Mouse (Mus musculus): ENCODE measurements around the gene Il20ra.
"Not testable (repeated sequence)": the region's sequence is repeated elsewhere in the genome, so short reads cannot be mapped to it uniquely, and the experiment has no call there.

The Il20ra gene

DNA sequence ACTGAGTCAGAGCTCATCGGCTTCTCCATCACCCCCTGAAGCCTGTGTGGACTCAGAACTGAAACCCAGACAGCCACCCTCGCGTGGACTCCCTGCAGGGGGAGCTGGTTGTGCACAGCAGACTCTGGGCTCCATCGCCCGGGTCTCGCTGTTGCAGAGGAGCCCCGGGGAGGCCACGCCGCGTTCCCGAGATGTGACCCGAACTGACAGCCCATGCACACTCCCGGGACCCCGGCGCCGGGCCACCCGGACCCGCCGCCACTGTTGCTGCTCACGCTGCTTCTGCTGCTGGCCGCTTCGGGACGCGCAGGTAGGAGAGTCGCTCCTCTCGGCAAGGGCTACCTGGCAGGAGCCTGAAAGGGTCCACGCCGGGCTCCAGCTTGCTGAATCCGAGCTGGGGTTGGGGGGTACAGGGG lies at the start of gene Il20ra:
TSS of gene Il20ra (plus strand) at position 150 of the 416 bp plus-strand sequence.
- DNase-seq, result peak; percentile 43 to 52

DNA sequence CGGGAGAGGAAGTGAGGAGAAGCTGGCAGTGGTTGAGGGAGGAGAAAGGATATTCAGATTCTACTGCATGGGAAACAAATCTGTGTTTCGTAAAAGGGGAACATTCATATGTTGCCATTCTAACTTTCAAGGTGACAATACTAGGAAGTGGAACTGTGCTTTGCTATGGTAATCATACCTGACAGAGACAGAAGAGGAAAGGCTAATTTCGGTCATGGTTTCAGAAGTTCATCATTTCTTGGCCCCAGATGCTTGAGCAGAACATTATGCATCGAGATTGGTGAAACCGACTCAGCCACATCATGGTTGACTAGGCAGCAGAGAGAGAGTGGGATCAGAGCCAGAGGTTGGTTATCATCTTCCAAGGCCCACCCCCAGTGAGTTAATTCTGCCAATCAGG lies 43.4 kb upstream of the Il20ra start:
- DNase-seq, result no peak

DNA sequence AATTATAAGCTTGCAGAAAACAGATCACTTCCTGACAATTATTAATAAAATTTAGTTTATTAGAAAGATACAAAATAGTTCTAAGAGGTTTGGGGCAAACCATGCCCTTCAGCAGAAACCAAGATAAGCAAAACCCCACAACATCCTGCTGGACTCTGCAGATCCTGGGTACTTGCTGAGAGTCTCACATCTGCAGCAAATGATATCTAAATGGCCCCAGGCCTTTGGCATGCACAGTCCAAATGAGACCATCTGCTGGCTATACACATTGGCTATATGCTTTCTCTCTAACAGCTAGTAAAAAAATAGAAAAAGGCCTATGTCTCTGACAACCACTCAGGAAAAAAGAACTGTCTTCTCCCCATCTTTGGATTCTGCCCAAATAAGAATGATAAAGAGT lies 40.4 kb upstream of the Il20ra start:
- no peak for DNase-seq

DNA sequence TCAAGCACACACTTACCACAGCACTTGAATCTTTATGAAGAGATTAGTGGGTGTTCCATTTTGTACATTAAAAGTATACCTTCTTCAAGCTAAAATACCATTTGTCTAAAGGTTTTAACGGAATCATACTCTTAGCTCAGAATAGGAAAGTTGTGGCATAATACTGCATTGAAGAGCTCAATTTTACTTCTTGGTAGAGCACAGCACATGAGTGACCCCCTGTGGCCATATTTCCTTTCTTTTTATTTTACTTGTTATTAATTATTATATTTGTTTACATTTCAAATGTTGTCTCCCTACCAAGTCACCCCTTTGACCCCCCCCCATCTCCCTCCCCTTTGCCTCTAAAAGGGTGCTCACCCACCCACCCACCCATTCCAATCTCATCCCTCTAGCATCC lies 39.2 kb upstream of the Il20ra start:
- no peak for DNase-seq

DNA sequence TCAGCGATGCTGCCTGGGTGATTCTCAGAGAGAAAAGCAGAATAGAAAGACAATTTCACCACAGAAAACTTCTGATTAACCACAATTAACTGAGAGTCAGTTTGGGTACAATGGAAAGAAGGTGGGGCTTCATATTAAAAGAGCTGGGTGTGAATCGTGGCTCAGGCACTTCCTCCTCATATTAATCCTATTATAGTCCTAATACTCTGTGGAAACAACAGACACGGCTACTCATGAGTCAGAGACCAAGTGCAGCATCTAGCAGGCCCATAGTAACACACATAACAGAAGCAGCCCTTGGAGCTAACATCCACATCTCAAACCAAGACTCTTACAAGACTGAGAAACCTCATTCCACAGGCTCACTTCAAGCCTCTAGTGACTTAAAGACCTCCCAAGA lies 24.7 kb upstream of the Il20ra start:
- DNase-seq, result no peak

DNA sequence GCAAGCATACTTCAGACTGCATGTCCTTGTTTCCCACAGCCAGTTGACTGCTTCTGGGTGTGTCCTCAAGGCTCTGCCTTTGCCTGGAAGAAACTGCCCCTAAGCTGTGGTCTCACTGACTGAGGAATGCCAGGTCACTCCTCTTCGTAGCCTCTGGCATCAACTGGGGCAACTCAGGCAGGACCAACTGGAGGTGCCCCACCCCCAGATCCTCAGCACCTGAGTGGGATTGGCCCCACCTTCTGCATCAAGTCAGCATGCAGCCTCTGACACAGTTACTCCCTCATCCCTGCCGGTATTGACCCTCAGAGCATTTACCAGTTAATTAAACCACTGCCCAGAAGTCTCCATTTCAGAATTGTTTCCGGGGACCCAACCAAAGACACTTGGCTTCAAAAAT lies 21.1 kb upstream of the Il20ra start:
- peak; percentile 50 to 65 for DNase-seq

DNA sequence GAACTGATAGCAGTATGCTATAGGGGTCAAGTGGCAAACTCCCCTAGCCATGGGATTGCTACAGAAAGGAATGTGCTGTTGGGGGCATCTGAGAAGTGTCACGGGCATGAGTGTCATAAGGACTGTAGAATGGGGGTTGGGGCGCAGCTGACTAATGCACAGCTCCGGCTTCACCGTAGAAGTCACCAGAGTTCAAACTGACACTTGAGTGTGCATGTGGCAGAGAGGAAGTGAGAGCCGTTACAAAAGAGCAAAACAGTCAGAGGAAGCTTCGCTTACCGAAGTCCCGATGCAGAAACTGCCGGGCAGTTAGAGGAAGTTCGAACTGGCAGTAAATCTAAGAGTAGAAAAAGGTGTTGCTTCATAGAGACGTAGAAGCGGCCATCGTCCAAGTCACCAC lies 20.6 kb upstream of the Il20ra start:
- DNase-seq, result peak; percentile 81 to 91

DNA sequence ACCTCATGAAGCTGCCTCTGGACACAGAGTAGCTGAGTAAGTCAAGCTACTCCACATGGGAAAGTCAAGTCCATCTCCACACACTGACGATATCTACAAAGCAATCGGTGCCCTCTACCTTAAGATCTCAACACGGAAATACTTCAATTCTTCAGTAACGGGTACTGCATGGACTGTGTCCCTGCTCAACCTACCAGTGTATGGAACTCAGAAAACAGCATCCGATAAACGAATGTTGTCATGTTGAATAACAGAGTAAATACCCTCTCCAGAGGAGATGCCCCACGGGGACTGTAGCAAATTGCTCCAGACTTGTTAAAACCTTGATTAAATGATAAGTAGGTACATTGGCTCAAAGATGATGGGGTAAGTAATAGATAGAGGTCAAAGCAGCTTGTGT lies 20.0 kb upstream of the Il20ra start:
- peak in 1 of 2 experiments; percentile 29 for DNase-seq

DNA sequence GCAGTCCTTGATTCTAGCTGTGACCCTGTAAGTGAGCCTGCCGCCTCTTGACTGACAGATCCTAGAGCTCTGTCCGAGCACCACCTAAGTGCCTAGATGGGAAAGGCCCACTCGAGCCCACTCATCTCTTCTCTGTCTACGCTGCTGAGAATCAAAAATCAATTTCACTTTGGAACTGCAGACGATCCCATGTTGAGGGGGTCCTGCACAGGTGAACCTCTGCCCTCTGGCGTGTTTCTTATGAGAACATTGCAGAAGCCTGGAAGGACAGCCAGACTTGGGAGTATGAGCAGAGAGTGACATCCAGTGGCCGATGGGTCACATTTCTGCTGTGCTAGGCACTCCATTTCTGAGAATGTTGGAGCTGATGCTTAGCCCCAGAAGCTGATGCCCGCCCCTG lies 19.4 kb upstream of the Il20ra start:
- peak; percentile 68 to 85 for DNase-seq

DNA sequence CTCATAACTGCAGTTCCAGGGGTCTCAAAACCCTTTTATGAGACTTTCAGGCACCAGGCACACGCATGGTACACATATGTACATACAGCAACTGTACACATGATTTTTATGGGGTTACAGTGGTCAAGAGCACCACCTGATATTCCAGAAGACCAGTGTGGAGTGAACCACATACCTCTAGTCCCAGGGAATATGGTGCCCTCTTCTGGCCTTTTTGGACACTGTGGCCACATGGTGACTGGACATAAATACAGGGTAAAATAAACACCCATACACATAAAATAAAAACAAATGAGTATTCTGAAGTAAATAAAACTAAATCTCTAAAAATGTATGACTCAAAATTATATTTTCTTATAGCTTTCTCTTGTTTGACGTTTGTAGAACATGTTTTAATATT lies 18.7 kb upstream of the Il20ra start:
- DNase-seq, result peak in 1 of 2 experiments; percentile 30

DNA sequence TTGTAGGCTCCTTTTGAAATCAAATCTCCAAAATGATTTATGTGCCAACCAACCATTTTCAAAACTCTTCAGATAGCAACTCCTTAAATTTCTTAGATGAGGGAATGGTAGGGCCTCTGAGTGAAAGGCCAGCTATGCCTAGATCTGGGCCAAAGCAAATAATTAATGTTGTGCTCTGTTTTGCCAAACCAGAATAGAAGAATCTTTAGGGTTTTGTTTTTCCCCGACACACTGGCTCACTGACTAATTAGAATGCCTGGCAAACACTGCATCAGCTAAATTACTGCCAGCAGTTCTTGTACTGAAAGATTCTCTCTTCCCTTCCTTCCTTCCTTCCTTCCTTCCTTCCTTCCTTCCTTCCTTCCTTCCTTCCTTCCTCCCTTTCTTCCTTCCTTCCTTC lies 13.0 kb upstream of the Il20ra start:
- DNase-seq, result no peak

DNA sequence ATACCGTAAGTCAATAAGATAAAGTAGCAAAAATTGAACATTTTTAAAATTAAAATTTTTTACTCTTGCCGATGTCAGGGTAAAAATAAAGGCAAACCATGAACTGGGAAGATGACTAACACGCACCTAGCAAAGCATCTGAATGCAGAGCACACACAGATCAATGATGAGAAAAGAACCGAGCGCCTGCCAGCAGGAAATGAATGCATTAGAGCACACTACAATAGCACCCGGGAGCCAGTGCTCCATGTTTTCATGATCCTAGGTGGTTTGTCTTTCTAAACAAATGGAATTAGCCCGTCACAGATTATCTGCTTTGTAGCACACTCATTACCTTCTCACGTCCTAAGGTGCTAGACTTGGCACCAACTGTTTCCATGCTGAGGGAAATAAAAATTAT lies 7.9 kb upstream of the Il20ra start:
- DNase-seq, result no peak

DNA sequence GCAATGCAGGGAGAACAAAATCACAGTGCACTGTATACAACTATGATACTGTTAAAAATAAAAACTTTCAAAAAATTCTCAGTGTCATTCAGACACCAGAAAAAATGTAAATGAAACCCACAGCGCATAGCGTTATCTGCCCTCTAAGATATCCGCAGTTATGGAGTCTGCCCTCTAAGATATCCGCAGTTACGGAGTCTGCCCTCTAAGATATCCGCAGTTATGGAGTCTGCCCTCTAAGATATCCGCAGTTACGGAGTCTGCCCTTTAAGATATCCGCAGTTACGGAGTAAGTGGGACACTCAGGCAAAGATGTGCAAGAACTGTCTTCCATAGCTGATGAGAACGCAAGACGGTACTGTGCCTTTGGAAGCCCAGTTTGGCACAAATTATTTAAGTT lies 4.6 kb upstream of the Il20ra start:
- DNase-seq, result no peak

DNA sequence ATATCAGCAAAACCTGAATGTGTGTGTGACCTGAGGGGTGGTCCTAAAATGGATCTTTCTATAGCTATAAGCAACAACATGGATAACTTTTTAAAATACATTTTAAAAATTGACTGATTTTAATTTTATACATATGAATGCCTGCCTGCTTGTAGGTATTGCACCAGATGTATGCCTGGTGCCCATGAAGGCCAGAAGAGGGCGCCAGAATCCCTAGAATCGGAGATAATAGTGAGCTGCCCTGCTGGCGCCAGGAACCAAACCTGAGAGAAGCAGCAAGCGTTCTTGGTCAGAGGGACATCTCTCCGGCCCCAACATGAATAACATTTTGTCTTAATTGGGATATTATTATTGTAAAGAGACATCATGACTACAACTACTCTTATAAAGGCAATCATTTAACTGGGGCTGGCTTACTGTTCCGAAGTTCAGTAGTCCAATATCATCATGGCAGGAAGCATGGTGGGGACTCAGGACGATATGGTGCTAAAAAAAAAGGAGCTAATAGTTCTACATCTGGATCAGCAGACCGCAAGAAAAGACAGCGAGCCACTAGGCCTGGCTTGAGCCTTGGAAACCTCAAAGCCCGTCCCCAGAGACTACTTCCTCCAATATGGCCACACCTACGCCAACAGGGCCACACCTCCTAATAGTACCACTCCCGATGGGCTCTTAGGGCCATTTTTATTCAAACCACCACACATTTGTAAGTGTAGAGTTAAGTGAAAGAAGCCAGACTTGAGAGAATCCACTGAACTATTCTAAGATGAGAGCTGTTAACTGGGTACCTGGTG lies 3.9 kb upstream of the Il20ra start:
- DNase-seq, result no peak

DNA sequence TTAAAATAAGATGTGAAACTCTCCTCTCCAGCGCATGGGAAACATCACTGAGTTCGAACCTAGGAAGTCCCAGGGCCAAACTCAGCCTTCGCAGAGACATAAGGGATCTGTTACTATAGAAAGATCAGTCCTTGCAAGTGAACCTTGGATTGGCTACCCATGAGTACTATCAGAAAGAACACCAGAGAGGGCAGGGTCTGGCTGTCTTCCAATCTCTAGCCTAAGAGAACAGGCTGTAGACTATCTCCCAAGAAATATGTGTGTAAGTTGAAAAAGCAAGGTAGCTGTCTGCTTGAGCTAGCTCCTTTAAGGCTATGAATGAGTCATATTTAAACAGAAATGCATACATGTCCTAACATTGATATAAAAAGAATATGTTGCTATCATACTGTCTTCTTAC lies 1.4 kb upstream of the Il20ra start:
- DNase-seq, result no peak

DNA sequence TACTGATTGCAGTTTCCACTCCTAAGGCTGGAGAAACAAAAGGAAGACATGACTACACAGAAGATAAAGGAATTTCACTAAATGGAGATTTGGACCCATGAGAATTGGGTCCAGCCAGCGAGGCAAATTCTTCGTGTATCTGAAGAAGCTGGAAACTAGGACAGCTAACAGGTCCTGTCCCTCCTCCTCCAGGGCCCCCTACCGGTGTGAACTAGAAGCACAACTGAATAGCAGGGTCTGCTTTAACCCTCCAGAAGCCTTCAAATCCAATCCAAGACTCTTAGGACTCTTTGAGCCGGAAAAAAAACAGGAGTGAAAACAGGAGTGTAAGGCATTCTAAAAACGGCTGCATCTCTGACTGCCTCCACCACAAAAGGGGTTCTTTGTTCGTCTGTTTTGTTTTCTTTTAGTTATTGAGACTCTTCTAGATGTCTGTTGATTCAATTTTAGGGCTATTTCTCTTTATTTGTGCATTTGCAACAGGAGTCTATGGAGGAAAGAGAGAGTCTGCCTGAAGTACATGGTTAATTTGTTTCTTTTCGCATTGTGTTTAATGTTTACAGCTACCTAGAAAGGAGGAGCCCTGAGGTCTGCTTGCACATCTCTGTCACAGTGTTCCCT lies 709 bp upstream of the Il20ra start:
- no peak for DNase-seq

DNA sequence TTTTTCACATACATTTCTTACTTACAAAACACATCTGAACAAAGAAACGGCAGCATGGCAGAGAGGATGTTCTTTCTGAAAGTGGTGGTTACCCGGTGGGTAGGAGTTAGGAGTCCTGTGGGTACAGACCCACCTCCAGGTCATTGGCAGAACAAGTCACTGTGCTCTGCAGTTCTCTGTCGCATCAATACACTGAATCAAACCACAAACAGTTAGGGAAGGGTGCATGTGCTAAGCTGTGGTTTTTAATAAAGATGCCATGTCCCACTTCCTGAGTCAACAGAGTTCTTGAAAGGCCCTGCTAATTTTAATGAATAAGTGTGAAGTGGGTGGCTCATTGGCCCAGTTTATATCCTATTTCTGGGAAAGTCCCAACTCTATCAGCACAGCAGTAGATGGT lies 6.3 kb downstream of the Il20ra start:
- no peak for DNase-seq

DNA sequence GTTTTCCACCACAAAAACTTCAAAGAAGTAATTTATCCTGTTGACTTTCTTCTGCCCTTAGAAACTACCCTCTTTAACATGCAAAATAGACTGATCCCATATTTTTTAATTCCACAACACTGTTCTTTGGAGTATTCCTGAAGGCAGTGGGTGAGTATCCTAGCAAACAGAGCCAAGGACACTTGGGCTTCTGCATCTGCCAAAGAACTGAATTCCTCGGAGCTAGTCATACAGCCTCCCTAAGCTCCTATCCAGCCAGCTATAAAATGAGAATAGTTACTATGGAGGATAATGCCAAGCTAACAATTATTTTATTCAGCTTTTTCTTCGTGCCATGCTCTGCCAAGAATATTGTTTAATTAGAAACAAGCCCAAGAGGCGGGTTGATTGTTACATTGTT lies 9.9 kb downstream of the Il20ra start:
- no peak for DNase-seq

DNA sequence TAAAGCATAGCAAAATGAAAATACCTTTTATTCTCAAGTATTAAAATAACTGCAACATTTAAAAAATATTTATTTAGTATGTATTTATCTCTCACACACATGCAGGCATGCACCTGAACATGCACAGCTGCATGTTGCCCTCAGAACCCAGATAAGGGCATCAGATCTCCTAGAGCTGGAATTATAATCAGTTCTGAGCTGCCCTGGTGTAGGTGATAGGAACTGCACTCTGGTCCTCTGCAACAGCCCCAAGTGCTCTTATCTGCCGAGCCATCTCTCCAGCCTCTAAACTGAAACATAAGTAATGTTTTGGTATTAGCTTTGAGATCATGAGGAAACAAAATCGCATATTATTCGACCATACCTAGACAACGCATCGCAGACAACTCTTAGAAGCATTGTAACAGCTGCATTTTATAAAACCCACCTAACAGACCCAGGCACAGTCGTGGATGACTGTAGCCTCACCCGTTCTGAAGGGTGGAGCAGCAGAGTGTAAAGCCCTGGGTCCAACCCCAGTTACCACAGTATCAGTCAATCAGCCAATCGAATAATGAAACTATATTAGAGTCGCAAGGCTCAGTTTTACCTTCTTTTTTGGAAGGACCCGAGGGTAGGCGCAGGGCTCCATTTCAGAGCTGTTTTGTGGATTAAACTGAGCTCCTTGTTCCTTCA lies 11.9 kb downstream of the Il20ra start:
- no peak for DNase-seq

DNA sequence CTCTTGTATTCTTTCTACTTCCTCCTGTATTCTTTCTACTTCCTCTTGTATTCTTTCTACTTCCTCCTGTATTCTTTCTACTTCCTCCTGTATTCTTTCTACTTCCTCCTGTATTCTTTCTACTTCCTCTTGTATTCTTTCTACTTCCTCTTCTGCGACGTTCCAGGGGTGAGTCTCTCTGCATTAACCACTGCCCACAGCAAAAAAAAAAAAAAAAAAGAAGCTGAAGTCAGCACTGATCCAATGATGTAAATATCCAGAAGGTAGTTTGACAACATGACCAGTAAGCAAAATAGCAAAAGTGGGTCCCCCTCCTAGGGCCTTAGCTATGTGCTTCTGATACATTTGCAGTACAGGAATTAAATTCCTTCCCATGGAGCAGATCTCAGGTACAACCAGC lies 26.1 kb downstream of the Il20ra start:
- not testable (repeated sequence) for DNase-seq

DNA sequence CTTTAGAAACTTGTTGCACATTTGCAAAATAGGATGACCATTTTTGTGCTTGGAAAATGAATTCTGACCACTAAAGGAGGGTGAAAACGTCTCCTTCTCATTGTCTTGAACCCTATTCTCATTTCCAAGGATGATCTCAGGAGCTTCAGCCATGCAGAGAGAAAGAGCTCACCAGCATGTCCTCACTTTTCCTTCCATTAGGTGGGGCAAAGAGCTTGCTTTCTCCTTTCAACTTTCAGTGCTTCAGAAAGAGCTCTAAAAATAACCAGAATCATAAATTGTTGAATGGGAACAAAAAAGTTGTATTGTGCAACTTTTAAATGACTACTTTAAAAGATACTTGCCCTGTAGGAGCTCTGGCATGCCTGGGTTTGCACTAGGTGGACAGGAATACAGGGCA lies 33.3 kb downstream of the Il20ra start:
- DNase-seq, result no peak

DNA sequence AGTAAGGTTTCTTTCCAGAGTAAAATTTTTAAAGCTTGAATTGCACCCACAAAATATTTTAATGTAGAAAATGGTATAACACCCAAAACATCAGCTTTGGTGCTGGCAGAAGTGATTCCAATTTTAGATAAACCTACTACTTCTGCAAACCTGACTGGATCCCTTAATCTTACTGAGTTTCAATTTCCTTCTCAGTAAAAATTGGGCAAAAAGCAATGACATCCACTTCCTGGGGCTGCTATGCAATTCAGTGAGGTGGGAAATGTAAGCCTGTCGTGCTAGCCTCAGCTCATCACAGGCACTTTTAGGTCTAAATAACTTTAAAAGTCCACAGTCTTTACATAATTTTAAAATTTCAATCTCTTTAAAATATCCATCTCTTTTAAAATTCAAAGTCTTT lies 33.8 kb downstream of the Il20ra start:
- DNase-seq, result no peak

DNA sequence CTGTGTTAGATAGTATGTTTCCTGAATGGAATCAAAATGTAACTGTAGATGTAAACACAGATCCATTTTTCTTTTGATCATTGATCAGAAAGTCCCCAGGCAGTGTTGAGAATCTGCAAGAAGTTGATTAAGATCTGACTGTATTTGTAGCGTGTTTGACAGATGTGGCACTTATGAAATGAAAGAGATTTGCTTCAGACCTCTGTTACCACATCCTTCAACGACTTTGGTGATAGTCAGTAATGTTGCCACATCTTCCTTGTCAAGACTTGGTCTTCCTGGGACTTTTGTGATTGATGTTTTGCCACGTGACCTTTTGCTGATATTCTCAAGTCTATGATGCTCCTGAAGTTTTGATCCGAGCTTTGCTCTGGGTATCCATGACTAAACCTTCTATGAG lies 35.3 kb downstream of the Il20ra start:
- DNase-seq, result no peak

DNA sequence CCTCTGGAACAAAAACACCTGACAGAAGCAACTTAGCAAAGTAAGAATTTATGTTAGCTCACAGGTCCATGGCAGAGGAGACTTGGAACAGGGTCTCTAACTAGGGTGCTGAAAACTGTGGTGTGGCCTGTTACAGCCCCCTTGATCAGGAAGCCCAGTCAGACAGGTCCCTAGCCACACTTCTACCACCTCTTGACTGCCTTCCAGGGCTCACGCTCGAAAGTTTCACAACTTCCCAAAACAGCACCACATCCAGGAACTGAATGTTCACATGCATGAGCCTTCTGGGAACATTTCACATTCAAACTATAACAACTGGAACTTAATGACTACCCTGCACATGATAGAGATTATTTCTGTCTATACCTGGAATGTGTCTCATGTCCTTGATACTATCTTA lies 53.1 kb downstream of the Il20ra start:
- no peak for DNase-seq

Data from thymus, adult 18-20 months (tissue).